In genomic region chr3:159477250-159477962, GRCm38 (mm10) we compare ENCODE assay signal across 30 mouse cellular contexts. TPM values are rescaled to one million over a fixed set of nuclear protein-coding genes. Genes with fewer than 3 reads are reported as not detected.
"Had no signal": no experiment of that assay in that cellular context is flagged by ENCODE, and none has a peak within 500 bp of the region (broad histone marks: within the 10 kb centered on the region; RNA-seq: fewer than 3 reads in every experiment).

No protein-coding gene starts in this region.

- H3K36me3 ChIP-seq: heart, embryonic 10.5 days; heart, embryonic 12.5 days; hindbrain, embryonic 10.5 days; hindbrain, embryonic 12.5 days; limb, embryonic 13.5 days; limb, embryonic 15.5 days; liver, embryonic 12.5 days had no signal

- H3K9me3 ChIP-seq: heart, embryonic 10.5 days; heart, embryonic 12.5 days; hindbrain, embryonic 10.5 days; hindbrain, embryonic 12.5 days; limb, embryonic 13.5 days; limb, embryonic 15.5 days; liver, embryonic 12.5 days had no signal

- H3K4me2 ChIP-seq: heart, embryonic 12.5 days; hindbrain, embryonic 12.5 days; hindbrain, embryonic 14.5 days; limb, embryonic 13.5 days; limb, embryonic 15.5 days; liver, embryonic 12.5 days had no signal

- DNase-seq: gastrocnemius, postnatal 10 days; gastrocnemius, postnatal 25 days; heart, adult 18-20 months; heart, postnatal 10 days; heart, postnatal 4 days; kidney, adult 18-20 months; kidney, adult 8-10 months; kidney, postnatal 10 days; kidney, postnatal 25 days; kidney, postnatal 4 days; layer of hippocampus, adult 9-11 months; layer of hippocampus, postnatal 36 days; left cerebral cortex, postnatal 4 days had no signal

- H3K4me1 ChIP-seq: heart, embryonic 10.5 days; heart, embryonic 12.5 days; hindbrain, embryonic 10.5 days; hindbrain, embryonic 12.5 days; limb, embryonic 13.5 days; limb, embryonic 15.5 days; liver, embryonic 12.5 days had no signal

- H3K27me3 ChIP-seq: heart, embryonic 12.5 days; hindbrain, embryonic 12.5 days; limb, embryonic 13.5 days; limb, embryonic 15.5 days; liver, embryonic 12.5 days had no signal

- H3K27ac ChIP-seq: heart, embryonic 10.5 days; hindbrain, embryonic 10.5 days; hindbrain, embryonic 12.5 days; hindbrain, embryonic 14.5 days; limb, embryonic 13.5 days; limb, embryonic 15.5 days; liver, embryonic 12.5 days; liver, embryonic 14.5 days had no signal

- H3K9ac ChIP-seq: heart, embryonic 12.5 days; hindbrain, embryonic 12.5 days; hindbrain, embryonic 14.5 days; limb, embryonic 13.5 days; limb, embryonic 15.5 days; liver, embryonic 12.5 days; liver, embryonic 14.5 days had no signal

- ATAC-seq: hindbrain, embryonic 16.5 days; inflammation-experienced regulatory T-cells, adult 6 months; liver, embryonic 12.5 days had no signal

- H3K4me3 ChIP-seq: heart, embryonic 10.5 days; heart, embryonic 12.5 days; hindbrain, embryonic 10.5 days; hindbrain, embryonic 12.5 days; limb, embryonic 13.5 days; limb, embryonic 15.5 days; liver, embryonic 12.5 days had no signal

RNA-seq across cellular contexts. Expression of gene Depdc1a, which starts 17.8 kb away (rescaled TPM):
- total RNA-seq: gastrocnemius, adult 18-20 months; layer of hippocampus, adult 18-20 months; layer of hippocampus, adult 8-10 months; left cerebral cortex, adult 18-20 months; left cerebral cortex, postnatal 25 days had no signal
- polyA plus RNA-seq: liver, adult 2 months had no signal
